Mouse (Mus musculus): ENCODE measurements at regions not wholly inside any gene's neighbourhood (a gene's known extent, or its start where the extent isn't known, plus 50 kb on each side); places are given as distances from the start of the nearest gene placed in this dataset.

GRCm38 (mm10) chr3:81829525-81829924 lies 102.9 kb upstream of the Ctso start:
- no peak for TF ChIP-seq CTCF (IDR thresholded peaks at IDR 0.05; ENCODE audit: borderline replicate concordance, insufficient read depth, low read depth, low read length)
- no peak for TF ChIP-seq POLR2A (IDR thresholded peaks at IDR 0.05; ENCODE audit: borderline replicate concordance, insufficient read depth, low read length)
